Mouse (Mus musculus) erythroblast, embryonic 14.5 days (primary cell): ENCODE measurements around the gene Ptprs.

ENCODE experiments used
- GATA1 ChIP-seq: IDR thresholded peaks from 2 replicates; pipeline ENCODE4 v1.6.1; 2012; ENCODE audit warnings: low read length, inconsistent platforms, mixed read lengths
- TAL1 ChIP-seq: IDR thresholded peaks from 3 replicates; pipeline ENCODE4 v1.6.1; 2012; ENCODE audit warnings: low read length, inconsistent platforms, mixed read lengths

- TF ChIP-seq TAL1, result no peak
- no peak for TF ChIP-seq GATA1
Measured at GRCm38 (mm10) chr17:56515690-56516410, 39.6 kb upstream of the Ptprs start.
